Mouse (Mus musculus): Measurements from ENCODE around the gene Efcab8.
"Not testable (repeated sequence)": the region's sequence is repeated elsewhere in the genome, so short reads cannot be mapped to it uniquely, and the experiment has no call there.

Gene Efcab8

GRCm38 (mm10) chr2:153825900-153826299 is 46.2 kb downstream of the Efcab8 start:
- not testable (repeated sequence) for DNase-seq (ENCODE audit: low spot score)

GRCm38 (mm10) chr2:153827171-153827830 is 47.6 kb downstream of the Efcab8 start:
- DNase-seq (ENCODE audit: low spot score), result no peak

- no peak for DNase-seq (ENCODE audit: low spot score)
Measured at GRCm38 (mm10) chr2:153828704-153829103, 49.0 kb downstream of the Efcab8 start.

GRCm38 (mm10) chr2:153833291-153833690 is 53.6 kb downstream of the Efcab8 start:
- no peak for DNase-seq (ENCODE audit: low spot score)

GRCm38 (mm10) chr2:153842854-153843253 is 63.1 kb downstream of the Efcab8 start:
- no peak for DNase-seq (ENCODE audit: low spot score)

- DNase-seq (ENCODE audit: low spot score), result no peak
Measured at GRCm38 (mm10) chr2:153848389-153848788, 68.7 kb downstream of the Efcab8 start.

- no peak for DNase-seq (ENCODE audit: low spot score)
Measured at GRCm38 (mm10) chr2:153850351-153851029, 70.8 kb downstream of the Efcab8 start.

GRCm38 (mm10) chr2:153851030-153851360 is 71.3 kb downstream of the Efcab8 start:
- no peak for DNase-seq (ENCODE audit: low spot score)

- no peak for DNase-seq (ENCODE audit: low spot score)
Measured at GRCm38 (mm10) chr2:153853544-153853943, 73.8 kb downstream of the Efcab8 start.

GRCm38 (mm10) chr2:153859581-153859980 is 79.8 kb downstream of the Efcab8 start:
- no peak for DNase-seq (ENCODE audit: low spot score)

- DNase-seq (ENCODE audit: low spot score), result no peak
Measured at GRCm38 (mm10) chr2:153860315-153860714, 80.6 kb downstream of the Efcab8 start.

- no peak for DNase-seq (ENCODE audit: low spot score)
Measured at GRCm38 (mm10) chr2:153860715-153861114, 81.0 kb downstream of the Efcab8 start.

GRCm38 (mm10) chr2:153861960-153862359 is 82.2 kb downstream of the Efcab8 start:
- no peak for DNase-seq (ENCODE audit: low spot score)

- DNase-seq (ENCODE audit: low spot score), result no peak
Measured at GRCm38 (mm10) chr2:153870984-153871383, 91.3 kb downstream of the Efcab8 start, which contains the start of gene Sun5. Gene Sun5, minus strand, starts transcription at chr2:153871084.

- DNase-seq (ENCODE audit: low spot score), result no peak
Measured at GRCm38 (mm10) chr2:153874745-153875144, 95.0 kb downstream of the Efcab8 start, which contains the start of gene Bpifb2. Gene Bpifb2, plus strand, starts transcription at chr2:153875045.
